Mouse (Mus musculus) liver (tissue): ENCODE measurements around the gene Gm7954.
A peak's percentile ranks its signal among the peaks of the same experiment; 100 is the strongest.
"Not testable (repeated sequence)": the region's sequence is repeated elsewhere in the genome, so short reads cannot be mapped to it uniquely, and the experiment has no call there.

Experiments
- DNase-seq: peaks from one replicate; pipeline ENCODE4 v3.0.0-alpha.2; 2020; ENCODE audit warnings: mixed read lengths

The Gm7954 gene

DNA sequence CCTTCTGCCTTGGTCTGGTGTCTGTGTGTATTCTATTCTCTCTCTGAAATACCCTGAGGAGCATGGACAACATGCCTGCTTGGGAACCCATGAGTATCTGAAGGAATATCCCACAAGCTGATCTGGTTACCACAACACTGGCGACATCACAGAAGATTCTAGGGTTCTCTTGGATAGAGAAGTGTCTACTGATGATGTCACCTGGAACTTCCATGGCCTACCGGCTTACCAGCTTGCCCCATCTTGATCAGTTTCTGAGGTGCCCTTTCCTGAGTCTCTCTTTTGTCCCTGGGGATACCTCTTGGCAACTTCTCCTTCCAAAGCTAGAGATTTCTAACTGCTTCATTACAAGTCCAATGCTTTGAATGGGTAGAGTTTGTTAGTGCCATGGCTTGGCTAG is at the start of gene Gm7954:
Gene Gm7954, minus strand, starts transcription at position 101 of the 400 bp plus-strand sequence.
- not testable (repeated sequence) for DNase-seq

DNA sequence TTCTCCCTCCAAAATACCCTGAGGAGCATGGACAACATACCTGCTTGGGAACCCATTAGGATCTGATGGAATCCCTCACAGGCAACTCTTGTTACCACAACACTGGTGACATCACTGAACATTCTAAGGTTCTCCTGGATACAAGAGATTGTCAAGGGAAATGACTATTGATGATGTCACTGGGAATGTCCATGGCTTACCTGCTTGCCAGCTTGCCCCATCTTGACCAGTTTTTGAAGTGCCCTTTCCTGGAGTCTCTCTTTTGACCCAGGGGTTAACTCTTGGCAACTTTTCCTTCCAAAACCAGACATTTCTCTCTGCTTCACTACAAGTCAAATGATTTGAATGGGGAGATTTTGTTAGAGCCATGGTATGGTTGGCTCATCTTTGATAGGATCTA is 36.1 kb upstream of the Gm7954 start, which contains the start of gene Gm3486:
Gene Gm3486, minus strand, starts transcription at position 101 of the 400 bp plus-strand sequence.
- DNase-seq = not testable (repeated sequence)

DNA sequence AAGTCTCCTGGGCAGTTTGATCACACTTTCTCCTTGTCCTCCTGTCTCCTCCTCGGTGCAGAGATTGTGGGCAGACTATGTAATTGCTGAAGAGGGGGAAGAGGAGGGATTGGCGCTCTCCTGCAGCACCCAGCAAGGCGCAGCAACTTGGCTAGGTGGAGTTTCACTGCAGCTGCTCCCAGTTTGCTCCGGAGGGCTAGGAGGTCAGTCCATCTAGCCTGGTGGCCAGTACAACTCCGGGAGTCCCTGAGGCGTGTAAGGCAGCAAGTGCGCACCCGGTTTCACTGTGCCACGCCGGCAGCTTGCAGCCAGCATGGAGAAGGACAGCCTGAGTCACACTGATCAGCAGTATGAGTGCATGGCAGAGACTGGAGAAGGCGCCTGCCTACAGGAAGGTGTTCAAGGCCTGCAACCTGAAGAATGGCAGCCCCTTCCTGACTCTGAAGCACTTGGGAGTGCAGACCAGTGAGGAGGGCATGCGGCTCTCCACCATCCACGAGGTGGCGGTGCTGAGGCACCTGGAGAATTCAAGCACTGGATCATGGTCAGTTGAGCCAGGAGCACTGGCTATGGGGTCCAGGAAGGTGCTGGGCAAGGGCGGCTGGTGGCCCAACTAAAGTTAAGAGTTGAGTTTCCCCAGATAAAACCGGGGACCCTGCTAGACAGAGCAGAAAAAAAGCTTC is 27.8 kb downstream of the Gm7954 start:
- peak; percentile 3 for DNase-seq

DNA sequence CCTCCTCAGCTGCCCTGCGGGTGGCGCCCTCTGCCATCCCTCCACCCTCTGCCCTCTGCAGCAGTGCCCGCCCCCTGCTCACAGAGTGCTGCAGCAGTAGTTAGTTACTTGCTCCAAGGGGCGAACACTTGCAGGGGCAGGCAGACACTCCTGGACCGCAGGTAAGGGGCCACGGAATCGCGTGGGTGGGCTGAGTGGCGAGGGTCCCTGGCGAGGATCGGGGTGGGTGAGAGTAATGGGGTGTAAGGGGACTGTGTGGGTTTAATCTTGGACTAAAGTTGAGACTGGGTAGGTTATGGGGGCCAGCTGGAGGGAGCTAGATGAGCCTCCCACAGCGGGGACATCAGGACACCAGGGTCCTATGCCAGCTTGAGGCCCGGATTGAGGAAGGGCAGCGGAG is 28.6 kb downstream of the Gm7954 start:
- peak; percentile 0 for DNase-seq

DNA sequence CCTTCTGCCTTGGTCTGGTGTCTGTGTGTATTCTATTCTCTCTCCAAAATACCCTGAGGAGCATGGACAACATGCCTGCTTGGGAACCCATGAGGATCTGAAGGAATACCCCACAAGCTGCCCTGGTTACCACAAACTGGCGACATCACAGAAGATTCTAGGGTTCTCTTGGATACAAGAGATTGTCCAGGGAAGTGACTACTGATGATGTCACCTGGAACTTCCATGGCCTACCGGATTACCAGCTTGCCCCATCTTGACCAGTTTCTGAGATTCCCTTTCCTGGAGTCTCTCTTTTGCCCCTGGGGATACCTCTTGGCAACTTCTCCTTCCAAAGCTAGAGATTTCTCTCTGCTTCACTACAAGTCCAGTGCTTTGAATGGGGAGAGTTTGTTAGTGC is 45.1 kb downstream of the Gm7954 start, which contains the start of gene Gm6482:
Gene Gm6482, minus strand, starts transcription at position 101 of the 400 bp plus-strand sequence.
- DNase-seq = not testable (repeated sequence)
